Mouse (Mus musculus): Measurements from ENCODE around the gene Tusc2. TPM values are rescaled to one million over a fixed set of nuclear protein-coding genes. Genes with fewer than 3 reads are reported as not detected.

The Tusc2 gene
- total RNA-seq, 2 experiments from 2014 or later: 25.7 to 26.8 TPM

DNA sequence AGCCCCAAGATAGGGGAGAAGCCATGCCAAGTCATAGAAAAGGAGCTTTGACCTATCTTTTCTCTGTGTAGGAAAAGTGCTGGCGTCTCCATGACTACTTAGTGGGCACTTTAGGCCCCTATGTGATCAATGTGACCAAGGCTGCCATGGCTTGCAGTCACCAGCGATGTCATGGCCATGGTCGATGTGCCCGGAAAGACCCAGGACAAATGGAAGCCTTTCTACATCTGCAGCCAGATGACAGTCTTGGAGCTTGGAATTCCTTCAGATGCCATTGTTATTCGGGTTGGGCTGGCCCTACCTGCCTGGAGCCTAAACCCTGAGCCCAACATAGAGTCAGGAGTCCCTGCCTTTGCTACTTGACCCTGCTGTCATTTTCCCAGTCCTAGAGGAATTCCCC is 23.4 kb downstream of the Tusc2 start:
- DNase-seq: no peak
- intact Hi-C loops (cut with DNase I): no loop called here

DNA sequence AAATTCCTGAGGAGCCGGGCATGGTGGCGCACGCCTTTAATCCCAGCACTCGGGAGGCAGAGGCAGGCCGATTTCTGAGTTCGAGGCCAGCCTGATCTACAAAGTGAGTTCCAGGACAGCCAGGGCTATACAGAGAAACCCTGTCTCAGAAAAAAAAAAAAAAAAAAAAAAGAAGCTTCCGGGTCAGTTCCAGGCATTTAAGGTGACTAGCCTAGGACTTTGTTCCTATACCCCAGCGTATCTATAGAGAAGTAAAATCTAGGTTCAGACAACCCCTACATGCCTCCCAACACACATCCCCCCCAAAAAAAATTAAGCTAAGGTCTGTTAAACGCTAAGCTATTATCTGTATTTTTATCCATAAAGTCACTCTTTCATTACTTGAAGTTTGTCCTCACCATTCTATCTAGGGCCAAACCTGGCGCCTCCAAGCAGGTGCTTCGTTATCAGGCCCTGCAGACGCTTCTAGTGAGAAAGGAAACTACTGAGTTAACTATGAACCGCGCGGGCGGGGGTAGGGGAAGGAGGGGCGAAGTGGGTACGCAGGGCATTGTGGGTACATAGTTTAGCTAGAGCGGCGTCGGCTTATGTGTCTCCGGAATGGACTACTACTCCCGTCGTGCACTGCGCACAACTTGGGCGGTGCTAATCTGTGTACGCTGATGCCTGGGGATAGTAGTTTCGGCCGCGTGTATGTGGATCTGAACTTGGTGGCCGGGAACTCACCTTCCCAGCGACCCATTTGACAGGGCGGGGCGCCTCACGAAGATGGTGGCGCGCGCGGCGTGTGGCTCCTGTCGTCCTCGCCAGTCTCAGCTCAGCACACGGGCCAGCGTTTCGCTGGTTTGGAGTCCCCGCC is 24.1 kb downstream of the Tusc2 start, which contains the start of gene Ifrd2:
TSS of gene Ifrd2 (plus strand) at position 669 of the 859 bp plus-strand sequence.
- DNase-seq: peak; percentile 98 to 99

DNA sequence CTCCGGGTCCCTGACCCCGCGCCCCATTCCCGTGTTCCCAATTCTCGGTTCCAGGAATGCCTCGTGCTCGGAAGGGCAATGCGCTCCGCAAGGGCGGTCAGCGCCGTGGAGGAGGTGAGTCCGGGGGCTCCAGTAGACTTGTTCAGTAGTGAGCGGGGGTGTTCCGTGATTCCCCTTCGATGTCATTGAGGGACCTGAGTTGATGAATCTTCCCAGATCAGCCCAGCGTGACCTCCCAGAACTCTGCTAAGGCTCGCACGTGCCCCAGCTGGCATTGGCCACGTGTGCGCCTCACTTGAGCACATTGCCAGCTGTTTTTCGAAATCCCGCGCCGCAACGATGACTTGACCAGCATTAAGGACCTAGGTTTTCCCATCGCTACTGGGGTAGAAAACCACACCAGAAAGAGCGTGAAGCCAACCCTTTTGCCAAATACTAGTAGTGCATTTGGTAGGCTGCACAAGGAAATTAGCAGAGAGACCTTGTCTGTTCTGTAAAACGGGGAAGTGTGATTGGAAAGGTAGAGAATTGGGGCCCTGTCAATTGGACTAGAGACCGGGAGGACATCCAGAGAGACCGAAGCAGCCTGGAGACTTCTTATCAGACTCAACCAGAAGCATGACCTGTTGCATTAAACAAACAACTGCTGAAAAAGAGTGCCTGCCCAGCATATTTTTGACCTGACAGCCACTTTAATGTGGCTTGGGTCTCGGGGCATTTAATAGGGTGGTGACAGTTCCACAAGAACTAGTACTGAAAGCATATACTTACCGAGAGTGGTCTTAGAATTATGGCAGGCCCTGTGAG is 25.0 kb downstream of the Tusc2 start:
- DNase-seq: peak in 1 of 2 experiments; percentile 74
- intact Hi-C loops (cut with DNase I): no loop called here

More for the DNA sequence above, 24.1 kb downstream of the Tusc2 start, which contains the start of gene Ifrd2:
- intact Hi-C loops (cut with DNase I): no loop called here

DNA sequence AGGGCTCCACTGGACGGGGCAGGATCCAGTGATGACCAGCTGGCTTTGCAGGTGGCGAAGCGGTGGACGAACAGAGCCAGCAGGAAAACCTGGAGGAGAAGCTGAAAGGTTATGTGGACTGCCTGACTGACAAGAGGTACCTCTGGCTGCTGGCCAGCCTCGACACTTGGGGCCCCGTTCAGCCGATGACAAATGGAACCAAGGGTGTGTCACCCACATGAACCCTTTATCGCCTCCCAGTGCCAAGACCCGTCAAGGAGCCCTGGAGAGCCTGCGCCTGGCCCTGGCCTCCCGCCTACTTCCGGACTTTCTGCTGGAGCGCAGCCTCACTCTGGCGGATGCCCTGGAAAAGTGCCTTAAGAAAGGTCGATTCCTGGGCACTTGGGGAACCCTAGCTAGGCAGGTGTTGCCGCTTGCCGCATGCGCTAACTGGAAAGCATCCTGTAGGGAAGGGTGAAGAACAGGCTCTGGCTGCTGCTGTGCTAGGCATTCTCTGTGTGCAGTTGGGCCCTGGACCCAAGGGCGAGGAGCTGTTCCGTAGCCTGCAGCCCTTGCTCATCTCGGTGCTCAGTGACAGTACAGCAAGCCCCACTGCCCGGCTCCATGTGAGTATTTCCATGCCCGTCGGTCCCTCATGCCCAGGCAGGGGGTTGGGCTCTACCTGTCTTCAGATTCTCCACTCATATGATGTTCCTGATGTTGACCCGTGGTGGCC is 27.2 kb downstream of the Tusc2 start:
- peak; percentile 63 to 70 for DNase-seq
- intact Hi-C loops (cut with DNase I): no loop called here

DNA sequence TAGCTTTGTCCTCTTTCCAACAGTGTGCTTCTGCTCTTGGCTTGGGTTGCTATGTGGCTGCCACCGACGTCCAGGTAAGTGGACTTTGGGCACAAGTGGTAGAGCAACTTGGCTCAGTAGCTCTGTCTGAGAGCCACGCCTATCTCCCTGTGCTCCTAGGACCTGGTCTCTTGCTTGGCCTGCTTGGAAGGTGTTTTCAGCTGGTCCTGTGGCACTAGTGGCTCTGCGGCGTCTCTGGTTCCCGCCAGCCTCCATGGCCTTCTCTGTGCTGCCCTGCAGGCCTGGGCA is 27.7 kb downstream of the Tusc2 start:
- intact Hi-C loops (cut with DNase I): no loop called here

DNA sequence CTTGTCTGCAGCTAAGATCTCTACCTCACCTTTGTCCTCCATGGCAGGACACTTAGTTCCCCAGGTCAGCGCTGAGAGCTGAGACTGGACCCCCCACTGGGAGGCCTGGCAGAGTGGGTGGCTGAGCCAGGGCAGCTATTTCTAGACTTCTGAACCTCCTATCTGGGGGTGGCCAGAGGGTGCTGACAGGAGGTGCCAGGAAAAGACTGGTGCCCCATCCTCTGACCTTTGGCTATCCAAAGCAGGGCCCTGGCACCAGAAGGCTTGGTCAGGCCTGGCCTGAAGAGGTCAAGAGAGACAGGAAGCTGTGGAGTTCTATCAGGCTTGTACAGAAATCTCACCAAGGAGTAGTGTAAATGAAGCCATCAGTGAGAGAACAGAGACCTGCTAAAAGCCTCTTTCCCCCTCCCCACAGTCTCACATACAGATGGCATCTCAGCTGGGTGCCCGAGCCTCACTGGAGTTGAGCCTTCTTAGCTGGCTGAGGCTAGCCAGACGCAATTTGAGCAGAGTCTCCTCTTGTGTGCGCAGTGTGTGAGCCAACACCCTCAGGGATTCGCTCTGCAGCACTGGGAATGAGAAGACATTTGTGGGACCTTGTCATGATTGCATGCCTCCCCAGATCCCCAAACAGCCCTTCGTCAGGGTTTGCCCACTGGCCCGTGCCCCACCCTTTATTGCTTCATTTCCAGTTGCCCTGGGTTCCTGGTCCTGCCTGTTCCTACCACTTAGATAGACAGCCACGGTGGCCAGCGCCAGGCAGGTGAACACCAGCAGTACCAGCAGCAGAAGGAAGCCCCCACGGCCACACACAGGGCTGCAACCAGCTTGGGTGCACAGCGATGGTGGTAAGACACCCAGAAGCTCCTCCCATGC is 30.3 kb downstream of the Tusc2 start:
- intact Hi-C loops (cut with DNase I): no loop called here
- DNase-seq: peak; percentile 70 to 81

More for the DNA sequence above, 27.7 kb downstream of the Tusc2 start:
- DNase-seq: no peak

DNA sequence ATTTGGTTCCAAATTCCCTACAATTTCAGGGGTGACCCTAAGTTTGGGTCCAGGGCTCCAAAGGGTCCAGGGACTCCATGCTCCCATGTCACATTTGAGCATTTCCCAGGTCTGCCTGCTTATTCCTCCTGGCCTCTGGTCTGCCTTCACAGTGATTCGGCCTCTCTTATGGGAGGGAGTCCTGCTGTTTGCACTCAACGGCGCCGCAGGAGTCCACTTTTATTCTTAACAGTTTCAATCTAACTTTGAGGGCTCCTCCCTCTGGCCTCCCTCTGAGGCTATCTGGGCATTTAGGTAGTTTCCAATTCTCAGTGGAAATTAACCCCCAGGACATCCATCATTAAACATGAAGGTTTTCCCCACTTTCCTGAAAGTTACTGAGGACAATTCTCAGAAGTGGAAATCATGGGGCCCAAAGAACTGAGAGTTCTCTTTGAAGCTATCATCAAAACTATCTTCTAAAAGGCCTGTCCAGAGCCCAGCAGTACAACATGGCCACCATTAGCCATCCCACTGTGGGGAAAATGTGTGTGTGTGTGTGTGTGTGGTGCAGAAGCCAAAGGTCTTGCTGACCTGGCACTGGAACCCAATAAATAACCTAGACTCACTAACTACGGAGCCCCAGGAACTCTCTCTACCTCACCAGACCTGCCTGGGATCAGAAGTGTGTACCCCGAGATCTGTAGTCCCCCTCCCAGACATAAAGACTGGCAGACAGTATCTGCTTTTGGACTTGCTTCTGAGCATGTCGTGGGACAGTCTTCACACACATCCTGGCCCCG is 31.4 kb downstream of the Tusc2 start:
- intact Hi-C loops (cut with DNase I): no loop called here
- DNase-seq: no peak

DNA sequence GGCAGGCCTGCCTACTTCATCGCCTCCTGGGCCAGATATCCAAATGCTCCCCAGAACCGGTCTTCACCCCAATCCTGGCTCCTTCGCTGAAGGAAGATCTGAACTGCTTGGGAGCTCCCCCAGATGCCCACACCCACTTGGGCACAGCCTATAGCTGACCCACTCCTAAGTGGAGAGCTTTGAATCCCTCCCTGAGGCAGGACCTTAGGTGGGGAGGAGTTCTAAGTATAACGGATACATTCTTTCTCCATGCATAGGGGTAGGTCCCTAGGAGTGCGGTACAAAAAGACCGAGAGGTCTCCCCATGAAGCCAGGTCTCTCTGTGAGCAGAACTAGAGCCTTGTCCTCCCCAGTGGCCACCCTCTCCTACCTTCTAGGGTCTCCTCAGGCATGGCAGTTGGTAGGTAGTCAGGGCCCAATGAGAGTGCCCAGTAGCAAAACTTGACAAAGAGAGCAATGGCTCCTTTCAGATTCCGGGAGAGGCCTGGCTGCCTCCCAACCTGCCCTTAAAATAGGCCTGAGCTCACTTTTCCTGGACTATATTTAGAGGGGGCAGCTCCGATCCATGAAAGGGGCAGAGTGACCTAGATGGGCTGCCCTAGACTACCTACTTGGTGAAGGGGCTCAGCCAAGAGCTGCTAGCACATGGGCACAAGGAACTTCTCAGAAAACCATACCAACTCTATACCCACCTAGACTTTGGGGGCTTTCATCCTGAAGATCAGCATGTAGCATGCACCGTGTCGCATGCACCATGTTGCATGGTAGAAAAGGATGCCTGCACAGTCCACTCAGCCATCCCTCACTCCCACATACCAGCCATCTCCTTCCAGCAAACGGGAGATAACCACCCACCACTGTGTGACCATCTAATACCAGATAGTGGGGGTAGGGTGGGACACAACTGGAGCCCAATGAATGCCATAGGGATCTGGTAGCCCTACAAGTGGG is 33.8 kb downstream of the Tusc2 start:
- DNase-seq: peak; percentile 91
- intact Hi-C loops (cut with DNase I): no loop called here

DNA sequence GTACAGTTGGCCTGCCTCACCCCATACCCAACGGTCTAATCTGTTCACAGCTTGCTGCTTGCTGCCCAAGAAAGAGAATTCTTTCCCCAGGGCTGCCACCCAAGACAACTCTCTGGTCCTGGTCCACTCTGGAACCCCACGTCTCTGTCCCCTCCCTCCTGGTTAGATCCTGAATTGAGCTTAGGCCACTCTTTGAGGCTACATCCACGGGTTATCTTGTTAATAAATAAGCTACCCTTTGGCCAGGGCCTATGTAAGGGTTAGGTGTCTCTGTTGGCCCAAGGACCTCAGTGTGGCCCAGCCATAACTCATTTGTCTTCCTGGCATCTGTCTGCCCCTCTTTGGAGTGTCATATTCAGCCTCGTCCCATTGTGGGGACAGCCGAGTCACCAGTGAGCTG is 35.3 kb downstream of the Tusc2 start:
- intact Hi-C loops (cut with DNase I): no loop called here
- DNase-seq: no peak

DNA sequence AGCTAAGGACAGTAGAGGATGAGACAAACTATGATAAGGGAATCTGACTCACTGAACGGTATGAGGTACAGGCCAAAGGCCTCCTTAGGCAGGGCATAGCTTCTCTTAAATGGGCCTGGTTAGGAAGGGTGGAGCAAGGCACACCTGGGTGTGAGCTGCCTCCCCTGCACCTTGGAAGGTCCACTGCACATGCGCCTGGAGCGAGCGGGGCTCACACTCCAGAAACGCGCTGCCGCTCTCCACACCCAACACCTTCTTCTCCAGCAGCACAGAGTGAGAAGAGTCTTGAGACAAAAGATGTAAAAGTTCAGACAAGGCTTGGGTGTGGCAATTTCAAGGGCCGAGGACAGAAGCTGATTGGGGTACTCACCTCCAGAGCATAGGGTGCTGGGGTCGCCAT is 36.4 kb downstream of the Tusc2 start:
- intact Hi-C loops (cut with DNase I): no loop called here
- no peak for DNase-seq

DNA sequence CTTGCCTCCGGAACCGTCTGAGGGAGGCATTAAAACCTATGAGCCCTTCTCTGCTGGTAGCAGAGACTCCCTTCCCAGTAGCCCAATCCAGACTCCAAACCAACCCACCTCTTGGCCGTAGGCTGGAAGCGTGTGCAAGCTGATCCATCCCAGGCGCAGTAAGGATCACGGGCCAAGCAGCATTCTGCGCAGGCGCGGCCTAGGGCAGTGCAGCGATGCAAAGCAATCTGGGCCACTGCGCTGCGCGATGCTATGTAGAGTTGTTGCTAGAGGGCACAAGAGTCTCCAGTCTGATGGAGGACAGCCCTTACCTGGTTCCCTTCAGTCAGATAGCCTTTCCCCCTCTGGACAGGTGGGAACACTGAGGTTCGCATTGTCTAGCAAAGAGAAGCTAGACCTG is 36.8 kb downstream of the Tusc2 start:
- intact Hi-C loops (cut with DNase I): loop anchor here (5.0 kb wide), 1 partner anchor 137 kb away; no protein-coding TSS in a partner anchor
- no peak for DNase-seq

DNA sequence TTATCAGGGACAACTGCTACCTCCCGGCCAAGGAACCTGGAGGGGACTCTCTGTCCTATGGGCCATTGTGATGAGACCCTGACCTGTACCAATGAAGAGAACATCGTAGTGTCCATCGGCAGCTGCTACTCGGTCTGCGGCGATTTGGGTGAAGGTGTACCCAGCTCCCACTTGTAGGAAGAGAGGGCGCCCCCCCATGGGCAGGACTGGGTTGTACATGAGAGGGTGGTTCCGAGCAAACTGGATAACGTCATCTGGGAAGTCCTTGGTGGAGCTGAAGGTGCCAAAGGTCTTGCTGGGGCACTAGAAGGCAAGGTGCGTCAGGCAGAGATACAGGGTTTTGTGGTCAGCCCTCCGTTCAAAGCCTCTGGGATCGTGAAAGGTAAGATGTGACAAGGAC is 37.7 kb downstream of the Tusc2 start:
- DNase-seq: no peak
- intact Hi-C loops (cut with DNase I): loop anchor here (5.0 kb wide), 1 partner anchor 137 kb away; no protein-coding TSS in a partner anchor

DNA sequence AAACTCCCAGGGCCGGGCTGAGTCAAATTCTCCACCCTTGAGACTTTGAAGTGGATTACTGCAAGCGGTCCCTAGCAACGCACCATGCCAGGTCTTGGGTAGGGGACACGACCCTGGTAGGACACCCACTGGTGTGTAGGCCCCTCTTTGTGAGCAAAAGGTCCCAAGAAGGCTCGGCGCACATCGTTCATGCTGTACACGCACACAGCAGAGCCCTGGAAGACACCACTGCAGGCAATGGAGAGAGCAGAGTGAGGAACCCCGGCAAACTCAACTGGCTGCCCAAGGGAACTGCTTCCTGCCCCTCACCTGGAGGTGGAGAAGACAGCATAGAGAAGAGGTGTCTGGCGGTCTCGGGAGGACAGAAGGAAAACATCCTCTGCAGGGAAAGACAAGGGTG is 38.2 kb downstream of the Tusc2 start:
- DNase-seq: no peak
- intact Hi-C loops (cut with DNase I): loop anchor here (5.0 kb wide), 1 partner anchor 136 kb away; no protein-coding TSS in a partner anchor

DNA sequence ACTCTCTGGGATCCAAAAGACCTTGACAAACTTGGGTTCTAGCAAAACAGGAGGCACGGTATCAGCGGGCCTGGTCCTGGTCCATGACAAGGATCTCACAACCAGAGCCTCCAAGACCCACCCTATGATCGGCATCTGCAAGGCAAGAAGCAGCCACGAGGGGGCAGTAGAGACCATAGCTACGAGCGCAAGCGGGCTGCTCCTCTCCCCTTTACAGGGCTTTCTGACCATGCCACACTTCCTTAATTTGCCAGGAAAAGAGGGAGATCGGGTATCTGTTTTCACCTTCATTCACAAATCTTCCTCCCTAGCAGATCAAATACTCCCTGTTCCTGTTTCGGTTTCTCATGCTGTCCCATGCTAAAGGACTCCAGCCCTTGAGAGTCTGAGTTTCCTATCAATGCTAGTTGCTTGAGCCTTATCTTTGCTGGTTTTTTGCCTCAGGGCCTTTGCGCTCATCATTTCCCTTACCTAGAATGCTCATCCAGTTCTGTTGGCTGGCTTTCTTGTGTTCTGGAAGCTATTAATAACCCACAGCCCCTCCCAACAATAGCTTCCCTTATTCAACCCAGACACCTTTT is 39.1 kb downstream of the Tusc2 start:
- intact Hi-C loops (cut with DNase I): loop anchor here (1.0 to 5.0 kb wide), 3 partner anchors 42 to 135 kb away; no protein-coding TSS in a partner anchor
- peak; percentile 94 to 97 for DNase-seq

DNA sequence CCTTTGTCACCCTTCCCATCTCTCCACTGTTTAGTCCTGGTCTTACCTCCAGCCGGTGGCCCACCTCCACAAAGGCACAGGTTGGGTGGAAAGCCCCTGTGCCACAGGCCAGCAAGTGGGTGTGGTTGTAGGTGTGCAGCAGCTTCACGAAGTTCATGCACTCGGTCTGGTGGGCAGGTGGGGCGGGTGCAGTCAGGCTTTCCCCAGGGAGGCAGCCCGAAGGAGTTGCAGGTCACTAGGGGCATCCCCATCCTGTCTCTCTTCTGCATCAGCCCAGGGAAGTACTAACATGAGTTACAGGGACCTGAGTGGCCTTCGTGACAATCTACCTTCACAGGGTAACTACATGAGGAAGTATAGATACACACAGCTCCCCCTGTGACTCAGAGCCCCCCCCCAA is 40.2 kb downstream of the Tusc2 start:
- no peak for DNase-seq
- intact Hi-C loops (cut with DNase I): loop anchor here (5.0 kb wide), 1 partner anchor 134 kb away; no protein-coding TSS in a partner anchor

DNA sequence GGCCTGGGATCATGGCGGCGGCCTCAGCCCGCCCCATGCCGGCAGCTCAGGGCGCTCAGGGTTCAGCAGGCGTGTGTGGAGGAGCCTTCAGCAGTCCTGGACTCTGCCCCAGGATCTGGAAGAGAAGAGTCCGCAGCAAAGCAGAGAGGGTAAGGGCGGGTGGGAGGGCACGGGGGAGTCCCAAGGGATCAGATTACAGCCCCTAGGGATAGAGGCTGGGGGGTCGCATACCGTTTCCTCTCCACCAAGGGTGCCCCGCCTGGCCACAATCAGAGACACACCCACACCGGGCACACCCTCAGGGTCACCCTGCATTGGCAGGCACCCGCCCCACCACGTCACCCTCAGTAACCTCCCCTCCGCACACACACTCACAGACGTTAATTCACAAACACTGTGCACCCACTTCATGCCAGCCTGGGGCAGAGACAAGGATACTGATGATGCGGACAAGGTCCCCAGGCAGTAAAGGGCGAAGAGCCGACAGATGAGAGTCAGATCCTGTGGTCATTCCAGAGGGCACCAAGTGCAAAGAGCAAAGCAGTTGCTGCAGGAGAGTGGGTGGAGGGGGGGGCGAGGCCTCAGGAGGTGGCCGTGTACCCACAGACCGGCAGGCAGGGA is 42.1 kb downstream of the Tusc2 start:
- intact Hi-C loops (cut with DNase I): no loop called here
- peak in 1 of 2 experiments; percentile 58 for DNase-seq

DNA sequence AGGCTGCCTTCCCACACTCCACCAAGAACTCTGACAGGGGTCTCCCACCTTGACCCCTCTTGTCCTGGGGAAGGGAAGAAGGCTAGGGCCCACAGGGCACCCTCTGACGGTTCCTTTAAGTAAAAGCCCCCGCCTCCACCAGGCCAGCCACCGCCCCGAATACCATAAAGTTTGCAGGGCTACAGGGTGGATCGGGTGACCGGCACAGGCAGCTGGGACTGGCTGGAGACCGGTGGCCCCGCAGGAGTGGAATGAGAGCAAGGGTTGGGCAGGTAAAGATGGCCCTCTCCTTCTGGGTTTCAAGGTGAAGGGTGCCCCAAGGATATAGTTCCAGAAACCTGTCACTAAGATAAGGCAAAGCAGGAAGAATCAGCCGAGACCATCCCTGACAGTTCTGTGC is 43.5 kb downstream of the Tusc2 start:
- intact Hi-C loops (cut with DNase I): no loop called here
- peak in 1 of 2 experiments; percentile 63 for DNase-seq

Measured in heart, postnatal 10 days (tissue).